Mouse (Mus musculus) gastrocnemius, postnatal 10 days (tissue): ENCODE measurements around the gene Pard3. TPM values are rescaled to one million over a fixed set of nuclear protein-coding genes. Genes with fewer than 3 reads are reported as not detected.

Experiments
- DNase-seq: peaks from one replicate; pipeline ENCODE4 v3.0.0; 2021; ENCODE audit warnings: mixed read lengths
- total RNA-seq, 2 experiments: library from RNA; stranded (reverse); gene quantifications; 2 replicates each; pipeline ENCODE4 v1.2.3; 2021

Gene Pard3
- total RNA-seq, 2 experiments from 2014 or later, result 30.3 to 37.2 TPM

DNA sequence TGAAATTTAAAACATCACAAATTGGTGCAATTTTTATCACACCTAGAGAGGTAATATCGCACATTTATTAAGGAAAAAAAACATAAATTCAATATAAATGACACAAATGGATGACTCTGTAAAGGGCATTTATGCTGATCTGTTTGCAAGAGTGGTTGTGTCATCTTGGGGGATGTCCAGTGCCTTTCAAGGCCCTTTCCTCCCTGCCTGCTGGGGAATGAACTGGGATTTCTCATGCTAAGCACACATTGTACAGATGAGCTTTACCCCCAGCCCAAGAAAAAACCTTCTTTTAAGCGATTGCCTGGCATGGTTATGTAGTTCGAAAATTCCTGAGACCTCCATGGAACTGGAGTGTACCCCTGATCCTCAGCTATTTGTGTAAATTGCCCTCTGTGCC lies 280.7 kb downstream of the Pard3 start:
- no peak for DNase-seq

DNA sequence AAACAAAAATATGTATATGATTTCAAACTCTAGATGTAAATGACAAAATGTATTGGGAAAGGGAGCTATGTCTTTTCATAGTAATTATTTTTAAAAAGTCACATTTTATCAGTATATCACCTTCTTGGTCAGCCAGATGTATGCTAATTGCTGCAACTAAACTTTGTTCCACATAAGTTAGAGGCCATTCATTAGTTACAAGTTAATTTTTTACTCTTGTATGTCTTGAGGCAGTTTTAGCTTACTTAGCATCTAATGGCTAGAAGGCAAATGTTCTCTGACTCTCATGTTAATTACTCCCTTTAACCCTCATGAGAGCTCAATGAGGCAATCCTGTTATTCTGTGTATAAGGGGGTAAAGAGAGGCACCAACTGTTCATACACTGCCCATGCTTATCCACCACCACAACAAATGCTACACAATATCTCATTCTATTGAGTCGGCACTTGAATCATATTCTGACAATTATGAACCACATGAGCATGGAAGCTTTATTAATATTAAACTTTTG lies 282.3 kb downstream of the Pard3 start:
- DNase-seq, result no peak

DNA sequence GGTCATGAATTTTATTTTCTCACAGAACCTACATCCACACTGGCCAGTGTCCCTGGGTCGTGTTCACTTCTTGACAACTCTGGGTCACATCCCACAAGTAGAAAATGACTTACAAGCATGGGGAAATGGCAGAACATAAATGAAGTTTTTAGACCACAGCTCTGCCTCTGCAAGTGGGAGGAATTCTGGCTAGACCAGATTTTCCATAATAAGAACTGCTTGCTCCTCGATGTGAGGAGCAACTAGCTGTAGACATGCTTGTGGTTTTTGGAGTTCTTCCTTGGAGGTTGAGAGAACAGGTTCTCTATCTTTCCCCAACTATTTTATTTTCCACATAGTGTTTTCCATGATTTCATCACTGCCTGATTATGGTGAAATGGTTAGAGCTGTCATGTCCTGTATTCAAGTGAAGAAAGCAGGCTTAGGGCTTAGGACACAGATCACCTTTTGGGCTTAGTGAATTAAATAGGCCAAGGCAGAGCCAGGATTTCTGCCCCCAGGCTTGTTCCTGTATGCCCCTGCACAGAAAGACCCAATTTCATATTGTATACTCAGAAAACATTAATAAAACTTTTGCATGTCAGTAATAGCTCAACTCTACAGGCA lies 284.3 kb downstream of the Pard3 start:
- DNase-seq, result no peak

DNA sequence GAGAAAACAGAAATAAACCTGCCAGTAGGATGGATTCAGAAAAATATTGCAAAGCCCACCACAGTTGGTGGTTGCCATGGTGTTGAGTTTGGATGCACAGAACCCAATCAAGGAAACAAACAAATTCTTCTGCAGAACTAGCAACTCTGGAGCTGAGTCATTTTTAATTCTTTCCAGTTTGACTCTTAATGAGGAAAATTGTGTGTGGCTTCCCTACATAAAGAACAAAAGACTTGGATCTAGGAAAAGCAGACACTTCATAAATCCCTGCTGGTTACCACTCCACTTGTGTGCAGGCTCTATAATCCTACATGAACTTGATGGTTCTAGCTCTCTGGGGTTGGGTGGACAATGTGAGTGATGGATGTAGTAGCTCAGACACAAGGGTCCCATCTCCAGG lies 298.1 kb downstream of the Pard3 start:
- no peak for DNase-seq

DNA sequence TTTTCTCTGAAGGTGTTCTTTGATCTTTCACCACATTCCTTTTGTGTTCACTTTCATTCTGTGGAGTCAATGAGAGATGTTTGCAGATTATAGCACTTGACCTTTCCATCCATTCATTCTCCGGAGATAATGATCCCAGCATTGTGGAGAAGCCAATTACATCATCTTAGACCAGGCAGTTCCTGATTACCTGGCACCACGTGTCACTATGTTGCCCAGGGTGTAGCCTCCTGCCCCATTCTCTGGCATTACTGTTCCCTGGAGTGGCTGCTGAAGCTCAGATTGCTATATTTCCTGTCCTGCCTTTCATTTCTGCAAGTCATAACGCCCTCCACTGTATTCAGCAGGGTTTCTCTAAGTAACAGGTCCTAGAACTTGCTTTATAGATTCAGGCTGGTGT lies 304.7 kb downstream of the Pard3 start:
- no peak for DNase-seq

DNA sequence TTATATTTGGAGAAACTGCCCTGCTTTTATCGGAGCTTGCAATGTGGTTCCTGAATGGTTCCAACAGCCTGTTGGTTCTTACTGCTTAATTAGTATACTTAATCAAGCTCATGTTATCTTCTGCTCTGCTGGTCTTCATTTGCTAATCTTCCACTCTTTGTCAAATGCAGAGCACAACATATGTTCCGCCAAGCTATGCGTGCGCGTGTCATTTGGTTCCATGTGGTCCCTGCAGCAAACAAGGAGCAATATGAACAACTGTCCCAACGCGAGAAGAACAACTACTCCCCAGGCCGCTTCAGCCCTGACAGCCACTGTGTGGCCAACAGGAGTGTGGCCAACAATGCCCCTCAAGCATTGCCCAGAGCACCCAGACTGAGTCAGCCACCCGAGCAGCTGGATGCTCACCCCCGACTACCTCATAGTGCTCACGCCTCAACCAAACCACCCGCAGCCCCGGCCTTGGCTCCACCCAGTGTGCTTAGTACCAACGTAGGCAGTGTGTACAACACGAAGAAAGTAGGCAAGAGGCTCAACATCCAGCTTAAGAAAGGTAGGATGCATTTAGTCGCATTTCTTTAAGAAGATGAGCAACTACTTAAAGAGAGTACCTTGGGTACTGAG lies 307.7 kb downstream of the Pard3 start:
- no peak for DNase-seq

DNA sequence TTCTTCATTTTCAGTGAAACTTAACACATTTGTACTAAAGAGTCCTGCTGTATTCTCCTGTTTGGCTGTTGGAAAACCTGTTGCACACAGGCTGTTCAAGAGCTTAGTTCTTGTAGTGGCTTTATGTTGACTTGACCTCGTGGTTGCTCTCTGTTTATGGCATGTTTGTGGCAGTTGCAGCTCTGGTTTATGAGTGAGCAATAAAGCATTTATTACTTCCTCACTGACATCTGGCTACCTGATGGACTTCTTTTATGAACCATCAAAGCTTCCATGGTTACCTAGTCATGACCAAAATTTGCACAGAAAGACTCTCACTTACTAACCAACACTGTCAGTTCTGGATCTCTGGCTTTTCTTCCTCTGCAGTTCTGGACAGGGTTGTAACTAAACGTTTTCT lies 314.1 kb downstream of the Pard3 start:
- no peak for DNase-seq

DNA sequence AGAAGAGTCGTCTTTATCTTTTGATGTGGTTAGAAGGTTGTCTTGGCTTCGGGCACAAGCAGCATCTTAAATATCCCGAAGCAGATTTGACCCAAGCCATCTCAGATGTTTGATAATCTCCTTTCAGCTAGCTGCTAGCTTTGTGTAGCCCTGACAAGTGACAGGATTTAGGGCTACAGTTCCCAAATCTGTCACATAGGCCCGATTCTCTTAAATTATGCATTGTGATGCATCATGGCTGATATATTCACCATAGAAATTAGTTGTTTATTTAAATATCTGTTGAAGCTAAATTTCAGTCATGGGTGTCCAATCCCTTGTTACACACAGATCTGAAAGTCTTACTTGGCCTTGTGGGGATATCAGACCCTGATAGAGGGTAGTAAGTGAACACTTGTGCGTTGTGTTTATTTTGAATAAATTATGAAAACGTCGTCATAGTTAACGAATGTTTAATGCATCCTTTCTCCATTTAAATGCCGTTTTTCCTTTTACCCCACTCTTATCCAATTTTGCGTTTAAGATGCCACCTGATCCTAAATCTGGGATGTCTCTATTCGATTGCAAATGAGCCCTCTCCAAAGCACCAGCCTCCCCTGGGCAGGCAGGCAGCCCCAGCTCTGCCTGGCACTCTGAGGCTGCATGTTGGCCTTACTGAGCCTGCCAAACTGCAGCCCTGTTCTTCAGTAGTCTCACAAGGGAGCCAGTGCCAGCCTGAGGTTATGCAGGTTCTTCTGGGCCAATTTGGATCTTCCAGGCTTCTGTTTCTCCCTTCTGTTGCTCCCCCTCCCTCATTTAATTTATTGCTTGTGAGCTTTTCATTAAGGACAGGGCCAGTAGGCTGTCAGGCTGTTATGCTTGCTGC lies 315.5 kb downstream of the Pard3 start:
- peak; percentile 9 for DNase-seq

DNA sequence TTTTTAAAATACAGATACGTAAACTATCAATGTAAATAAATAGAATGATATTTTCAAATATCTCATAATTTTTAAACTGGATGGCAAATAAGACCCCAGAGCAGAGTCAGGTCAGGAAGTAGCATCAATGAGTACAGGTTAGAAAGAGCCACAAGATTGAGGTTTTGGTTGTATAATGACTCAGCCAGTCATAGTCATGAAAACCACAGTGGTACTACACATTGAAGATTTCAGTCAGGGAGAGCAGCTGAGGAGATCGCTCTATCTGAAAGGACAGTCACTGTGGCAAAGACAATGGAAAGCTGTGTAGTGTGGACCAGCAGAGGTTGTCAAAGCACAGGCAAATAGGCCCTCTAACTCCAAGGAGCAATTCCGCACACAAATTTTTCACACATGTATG lies 317.6 kb downstream of the Pard3 start:
- no peak for DNase-seq

DNA sequence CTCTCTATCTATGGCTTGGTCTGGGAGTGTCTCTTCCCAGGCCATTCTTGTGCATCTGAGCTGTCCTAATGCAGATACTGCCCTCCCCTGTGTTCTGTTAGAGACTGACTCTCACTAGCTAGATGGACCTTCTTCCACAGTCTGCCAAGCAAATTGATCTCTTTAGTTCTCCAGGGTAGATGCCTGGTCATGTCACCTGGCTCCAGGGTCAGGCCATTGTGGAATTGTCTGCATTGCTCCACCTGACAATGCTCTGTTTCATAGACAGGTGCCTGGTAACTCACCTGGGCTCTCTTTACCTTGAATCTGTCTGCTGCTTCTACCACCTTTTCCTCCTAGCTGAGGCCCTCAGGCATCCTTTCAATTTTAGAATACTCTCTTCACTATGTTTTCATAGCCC lies 329.0 kb downstream of the Pard3 start:
- no peak for DNase-seq

DNA sequence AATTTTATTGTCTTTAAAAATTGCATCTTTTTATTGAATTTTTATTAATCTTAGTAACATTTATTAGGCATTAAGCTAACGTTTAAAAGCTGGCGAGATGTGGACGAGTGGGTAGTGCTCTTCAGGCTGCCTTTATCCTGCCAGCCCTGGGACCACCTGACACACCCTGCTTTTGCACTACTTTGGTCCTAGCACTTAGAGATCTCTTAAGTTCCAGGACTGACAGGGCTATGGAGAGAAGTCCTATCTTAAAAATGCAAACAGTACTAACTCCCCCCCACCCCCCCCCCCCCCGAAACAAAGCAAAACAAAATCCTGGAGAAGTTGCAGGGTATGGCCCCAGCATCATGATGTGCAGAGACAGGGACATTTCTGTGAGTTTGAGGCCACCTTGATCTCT lies 331.8 kb downstream of the Pard3 start:
- DNase-seq, result no peak

DNA sequence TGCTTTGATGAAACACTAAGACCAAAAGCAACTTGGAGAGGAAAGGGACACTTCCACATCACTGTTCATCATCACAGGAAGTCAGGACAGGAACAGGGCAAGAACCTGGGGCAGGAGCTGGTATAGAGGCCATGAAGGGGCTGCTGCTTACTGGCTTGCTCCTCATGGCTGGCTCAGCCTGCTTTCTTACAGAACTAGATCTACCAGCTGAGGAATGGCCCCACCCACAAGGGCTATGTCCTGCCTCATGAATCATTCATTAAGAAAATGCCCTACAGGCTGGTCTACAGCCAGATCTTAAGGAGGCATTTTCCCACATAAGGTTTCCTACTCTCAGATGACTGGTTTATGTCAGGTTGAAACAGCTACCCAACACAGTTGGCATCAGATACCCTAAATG lies 342.1 kb downstream of the Pard3 start:
- no peak for DNase-seq

DNA sequence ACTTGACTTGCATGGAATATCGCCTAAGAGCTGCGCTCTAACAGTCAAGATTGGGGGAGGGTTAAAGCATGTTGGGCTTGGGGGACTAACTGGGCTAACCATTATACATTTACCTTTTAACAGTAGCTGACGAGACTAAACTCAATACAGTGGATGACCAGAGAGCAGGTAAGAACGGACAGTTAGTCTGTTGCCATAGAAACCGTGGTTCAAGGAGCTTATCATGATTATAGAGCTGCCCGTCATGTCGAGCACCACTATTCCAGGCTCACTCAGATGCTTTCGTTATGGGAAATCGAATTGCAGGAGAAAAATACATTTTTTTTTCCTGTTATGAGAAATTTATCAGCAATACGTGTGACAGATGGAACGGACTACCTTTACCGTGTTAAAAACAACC lies 346.9 kb downstream of the Pard3 start:
- DNase-seq, result no peak

DNA sequence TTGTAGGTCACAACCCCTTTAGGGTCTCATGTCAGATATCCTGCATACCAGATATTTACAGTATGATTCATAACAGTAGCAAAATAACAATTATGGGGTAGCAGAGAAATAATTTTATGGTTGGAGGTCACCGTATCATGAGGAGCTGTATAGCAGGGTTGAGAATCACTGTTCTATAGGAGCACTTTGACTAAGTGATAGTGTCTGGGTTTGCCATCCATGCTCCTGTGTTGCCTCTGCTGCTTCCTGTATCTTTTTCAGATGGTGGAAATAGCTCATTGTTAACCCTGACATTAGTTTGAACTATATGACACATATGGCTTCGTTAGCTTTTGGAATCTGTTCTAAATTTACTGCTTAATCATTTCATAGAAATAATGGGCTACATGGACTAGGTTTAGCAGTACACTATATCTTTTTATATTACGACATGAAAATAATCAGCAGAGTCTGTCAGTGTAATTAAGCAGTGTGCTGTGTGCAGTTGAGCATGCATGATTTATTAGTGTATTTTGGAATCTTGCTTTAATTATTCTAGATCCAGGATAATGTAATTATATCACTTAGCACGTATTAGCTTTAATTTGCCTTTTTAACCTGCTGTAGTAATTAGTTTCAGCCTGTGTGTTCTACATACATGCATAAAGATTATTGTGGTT lies 347.6 kb downstream of the Pard3 start:
- DNase-seq, result no peak

DNA sequence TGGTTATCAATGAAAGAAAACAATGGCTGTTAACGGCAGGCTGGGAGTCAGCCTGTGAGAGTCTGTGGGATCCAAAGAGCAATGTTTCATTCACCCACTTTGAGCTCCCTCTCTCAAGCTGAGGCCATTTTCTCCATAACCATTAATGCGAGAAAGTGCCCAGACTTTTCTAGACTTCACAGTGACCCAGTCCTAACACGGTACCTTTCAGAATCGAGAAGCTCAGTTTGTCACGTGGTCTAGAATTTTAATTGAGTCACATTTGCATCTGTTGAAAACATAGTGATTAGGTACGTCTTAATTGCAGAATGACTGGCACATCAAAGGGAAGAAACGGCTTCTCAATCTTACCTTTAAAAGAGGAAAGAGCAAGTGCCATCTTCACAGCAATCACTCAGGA lies 359.3 kb downstream of the Pard3 start:
- DNase-seq, result no peak

DNA sequence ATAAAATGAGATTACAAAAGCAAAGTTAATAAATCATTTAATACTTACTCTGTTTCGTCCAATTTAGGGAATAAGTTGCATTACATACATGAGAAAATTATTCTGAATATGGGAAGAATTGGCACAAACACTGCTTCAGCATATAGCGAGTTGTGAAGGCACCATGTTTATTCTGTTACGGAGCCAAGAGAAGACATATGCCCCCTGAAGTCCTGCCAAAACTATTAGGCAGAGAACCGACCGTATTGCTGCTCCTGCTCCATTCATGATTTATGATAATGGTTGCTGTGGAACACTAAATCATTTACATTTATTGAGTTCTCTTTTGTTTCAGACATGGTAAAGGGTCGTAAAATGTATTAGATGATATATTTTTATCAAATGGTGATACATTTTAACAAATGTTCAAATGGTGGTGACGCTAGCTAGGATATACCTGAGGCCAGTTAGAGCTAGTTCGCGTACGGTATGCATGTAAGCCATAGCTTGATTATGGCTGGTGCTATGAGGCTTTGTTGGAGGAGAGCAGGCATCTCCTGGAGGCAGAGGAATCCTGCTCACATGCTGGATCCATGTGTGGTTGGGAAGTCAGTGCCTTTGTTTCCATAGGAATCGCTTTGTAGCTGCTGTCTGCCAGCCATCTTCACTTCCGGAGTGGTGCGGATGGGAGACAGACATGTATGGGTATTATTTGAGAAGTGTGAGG lies 360.7 kb downstream of the Pard3 start:
- no peak for DNase-seq

DNA sequence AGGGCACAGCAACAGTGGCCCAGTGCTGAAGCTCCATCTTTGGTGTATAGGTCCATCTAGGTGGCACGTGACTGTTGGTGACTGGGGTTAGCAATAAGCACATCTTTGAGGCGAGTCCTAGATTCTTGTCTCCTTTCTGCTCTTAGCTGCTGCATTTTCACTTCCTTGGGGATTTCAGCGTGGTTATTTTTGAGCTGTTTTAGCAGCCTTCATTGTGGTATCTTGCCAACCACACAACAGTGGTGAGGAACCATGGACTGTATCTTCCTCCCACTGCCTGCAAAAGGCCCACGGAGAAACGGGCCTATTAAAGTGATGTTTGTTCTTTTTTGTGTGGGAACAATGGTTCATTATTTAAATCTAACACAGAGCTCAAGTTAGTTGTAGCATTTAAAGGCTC lies 363.2 kb downstream of the Pard3 start:
- DNase-seq, result no peak

DNA sequence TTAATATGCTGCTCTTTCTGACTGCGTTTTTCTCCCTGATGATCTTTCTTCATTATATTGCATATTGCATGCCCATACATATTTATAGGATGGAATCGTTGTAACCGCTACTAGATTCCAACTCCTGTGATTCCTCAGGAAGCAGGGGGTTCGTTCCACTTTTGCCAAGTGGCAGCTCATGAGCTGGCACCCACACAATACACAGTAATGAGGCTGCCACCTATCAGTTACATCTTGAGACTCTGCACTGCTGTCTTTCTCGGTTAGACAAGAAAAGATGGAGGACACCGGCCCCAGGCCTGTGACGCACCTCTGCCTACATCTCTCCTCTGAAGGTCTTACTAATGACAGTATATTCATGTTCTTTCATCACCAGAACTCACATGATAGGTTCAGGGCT lies 364.3 kb downstream of the Pard3 start:
- no peak for DNase-seq

DNA sequence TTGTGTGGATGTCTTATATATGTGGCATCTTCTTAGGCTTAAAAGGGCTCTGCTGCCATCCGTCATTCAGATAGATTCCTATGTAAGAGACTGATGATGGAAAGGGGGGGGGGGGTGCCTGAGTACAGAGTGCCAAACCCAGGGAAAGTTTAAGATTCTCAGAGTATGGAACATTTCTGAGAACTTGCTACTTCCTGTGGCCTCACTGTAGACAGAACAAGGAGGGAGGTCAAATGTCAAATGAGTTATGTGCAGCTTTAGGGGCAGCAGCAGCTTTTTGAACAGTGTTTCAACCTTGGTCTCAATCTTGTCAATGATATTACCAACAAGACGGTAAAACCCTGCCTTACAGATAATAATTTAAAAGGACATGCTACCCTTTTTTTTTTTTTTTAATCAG lies 367.5 kb downstream of the Pard3 start:
- DNase-seq, result no peak

DNA sequence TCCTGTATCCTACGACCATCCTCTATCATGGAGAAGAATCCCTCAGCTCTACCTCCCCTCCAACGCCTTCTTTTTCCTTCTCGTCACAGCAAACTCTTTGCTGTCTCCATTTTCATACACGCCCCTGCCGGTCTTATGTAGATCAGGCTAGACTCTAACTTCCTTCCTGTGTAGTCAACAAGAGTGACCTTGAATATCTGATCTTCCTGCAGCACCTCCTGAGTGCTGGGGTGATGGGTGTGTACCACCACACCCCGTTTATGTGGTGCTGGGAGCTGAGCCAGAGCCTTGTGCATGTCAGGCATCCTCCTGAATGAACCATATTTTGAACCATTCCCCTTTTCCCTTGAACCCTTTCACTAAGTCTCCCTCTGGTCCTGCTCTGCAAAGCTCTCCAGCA lies 372.3 kb downstream of the Pard3 start:
- no peak for DNase-seq

DNA sequence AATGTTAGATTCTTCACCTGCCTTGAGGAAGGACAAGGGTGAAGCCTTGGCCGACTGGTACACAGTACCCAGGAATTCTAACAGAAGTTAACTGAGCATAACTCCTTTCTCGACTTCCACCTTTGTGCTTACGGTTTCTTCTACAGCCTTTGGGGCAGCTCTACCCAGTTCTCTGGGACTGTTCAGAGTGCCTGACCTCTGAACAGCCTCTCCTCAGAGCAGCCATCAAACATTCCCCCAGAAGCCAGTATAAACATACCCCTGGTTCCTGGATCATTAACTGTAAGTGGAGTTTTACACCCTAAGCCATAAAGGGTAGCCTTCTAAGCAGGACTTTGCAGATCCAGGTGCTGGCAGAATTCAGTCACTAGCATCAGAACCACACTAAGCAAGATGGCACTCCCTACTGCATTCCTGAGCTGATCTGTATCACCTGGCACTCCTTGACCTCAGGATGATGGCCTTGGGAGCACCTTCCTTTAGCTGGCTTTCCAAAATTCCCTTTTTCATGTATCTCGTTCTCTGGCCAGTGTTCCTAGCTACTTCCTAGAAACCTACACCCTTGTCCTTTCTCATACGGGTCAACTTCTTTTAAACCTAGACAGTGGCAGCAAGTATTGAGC lies 374.0 kb downstream of the Pard3 start:
- no peak for DNase-seq
